Mouse (Mus musculus) liver (tissue): ENCODE data around the gene Pdlim1.

Experiments used
- DNase-seq: peaks from one replicate; pipeline ENCODE4 v3.0.0-alpha.2; 2020; ENCODE audit warnings: mixed read lengths

The Pdlim1 gene

DNA sequence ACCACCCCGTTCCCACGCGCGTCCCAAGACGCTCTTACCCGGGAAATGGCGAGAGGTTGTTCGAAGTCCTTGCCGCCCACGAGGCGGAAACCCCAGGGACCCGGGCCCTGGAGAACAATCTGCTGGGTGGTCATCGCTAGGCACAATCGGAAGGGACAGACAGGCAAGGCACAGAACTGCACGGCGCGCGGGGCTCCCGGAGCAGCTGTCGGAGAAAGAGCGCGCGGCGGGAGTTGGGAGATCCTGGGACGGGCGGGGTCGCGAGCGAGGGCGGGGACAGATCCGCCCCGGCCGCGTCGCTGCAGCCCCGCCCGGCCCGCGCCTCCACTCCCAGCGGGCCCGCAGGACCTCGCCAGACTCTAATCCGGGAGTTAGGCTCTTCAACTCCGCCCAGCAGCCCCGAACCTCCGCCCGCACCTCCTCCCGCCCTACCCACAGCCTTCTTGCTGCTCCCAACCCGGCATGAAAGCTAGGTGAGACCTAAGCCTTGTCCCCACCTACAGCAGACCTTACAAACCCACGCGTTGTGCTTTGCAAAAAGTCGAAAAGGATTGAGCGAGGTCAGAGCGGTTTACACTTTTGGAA lies at the start of gene Pdlim1:
Gene Pdlim1, minus strand, starts transcription at position 535 of the 585 bp plus-strand sequence.
- DNase-seq = peak; percentile 83

DNA sequence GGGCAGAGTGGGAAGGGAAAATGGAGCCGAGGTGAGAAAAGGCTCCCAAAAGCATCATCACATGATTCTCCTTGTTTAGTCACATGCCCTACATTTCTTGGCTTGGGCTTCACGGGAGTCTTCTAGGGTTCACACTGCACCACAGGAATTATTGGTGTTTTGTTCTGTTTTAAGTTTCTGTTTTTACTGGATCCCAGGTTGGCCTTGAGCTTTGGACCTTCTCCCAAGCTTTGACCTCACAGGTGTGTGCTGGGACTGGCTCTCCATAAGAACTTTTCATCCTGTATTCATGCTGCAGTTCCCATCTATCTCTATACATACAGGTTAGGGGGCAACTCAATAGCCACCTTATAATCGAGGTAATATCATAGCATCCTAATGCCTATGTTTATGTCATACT lies 47.6 kb upstream of the Pdlim1 start:
- no peak for DNase-seq

DNA sequence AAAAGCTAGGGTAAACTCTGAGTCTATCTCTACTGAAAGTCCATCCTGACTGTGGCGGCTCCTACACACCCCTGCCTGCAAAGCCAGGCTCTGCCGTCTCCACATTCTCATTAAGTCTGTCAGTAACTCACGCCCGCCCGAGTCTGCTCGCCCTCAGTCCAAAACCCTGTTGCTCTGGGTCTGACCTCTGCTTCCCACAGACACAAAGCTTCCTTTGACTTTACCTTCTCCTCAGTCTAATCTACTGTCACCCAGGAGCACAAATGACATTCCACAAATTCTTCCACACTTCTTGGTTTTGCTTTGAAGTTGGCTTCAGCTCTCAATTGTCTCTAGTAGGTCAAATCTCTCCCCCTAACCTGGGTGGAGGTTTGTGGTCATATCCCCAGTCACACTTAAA lies 46.9 kb upstream of the Pdlim1 start:
- no peak for DNase-seq

DNA sequence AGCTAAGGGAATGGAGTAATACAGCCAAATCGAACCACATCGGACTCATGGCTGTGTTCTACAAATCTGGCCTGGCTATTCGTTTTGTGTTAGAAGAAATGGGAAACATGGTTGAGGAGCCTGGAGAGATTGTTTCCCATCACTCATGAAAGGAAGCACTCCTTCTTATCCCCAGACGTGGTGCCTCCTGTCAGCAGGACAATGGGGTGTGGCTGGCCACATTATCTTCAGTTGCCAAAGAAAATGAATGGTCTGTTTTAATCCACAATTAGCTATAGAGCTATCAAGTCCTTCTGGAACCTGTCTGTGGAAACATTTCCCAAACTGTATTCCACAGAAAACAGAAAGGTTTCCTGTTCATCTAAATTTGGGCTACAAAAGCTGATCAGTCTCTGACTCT lies 45.4 kb upstream of the Pdlim1 start:
- no peak for DNase-seq

DNA sequence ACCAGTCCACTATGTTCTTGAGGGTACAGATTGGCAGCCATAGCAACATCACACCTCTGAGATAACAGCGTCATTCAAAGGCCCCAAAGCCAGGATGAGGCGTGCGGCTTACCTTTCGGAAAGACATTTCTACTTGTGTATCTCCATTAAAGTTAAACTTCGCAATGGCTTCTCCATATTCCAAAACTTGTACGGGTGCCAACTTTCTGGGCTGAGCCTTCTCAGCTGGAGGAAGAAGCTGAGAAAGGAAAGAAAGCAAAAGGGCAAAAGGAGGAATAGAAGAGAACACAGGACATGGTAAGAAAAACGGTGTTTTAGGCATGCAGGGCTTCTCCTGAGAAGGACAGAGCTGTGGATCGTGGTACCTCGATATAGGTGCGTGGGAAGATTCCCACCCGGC lies 42.6 kb upstream of the Pdlim1 start:
- no peak for DNase-seq

DNA sequence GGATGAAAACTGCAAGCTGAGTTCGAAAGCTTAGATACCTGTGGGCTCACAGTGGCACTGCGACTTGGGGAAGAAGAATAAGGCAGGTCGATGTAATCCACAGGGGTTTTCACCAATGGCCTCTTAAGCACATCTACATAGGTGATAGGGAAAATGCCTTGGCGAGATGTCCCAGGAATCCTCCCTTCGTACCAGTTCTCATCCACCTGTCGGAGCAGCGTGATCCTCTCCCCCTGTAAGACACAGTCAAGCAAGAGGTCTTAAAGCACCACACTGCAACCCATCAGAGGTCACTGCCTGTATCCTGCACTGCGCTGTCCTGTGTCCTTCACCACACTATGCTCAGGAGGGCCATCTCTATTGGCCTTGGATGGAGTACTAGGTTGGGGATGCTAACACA lies 40.0 kb upstream of the Pdlim1 start:
- no peak for DNase-seq

DNA sequence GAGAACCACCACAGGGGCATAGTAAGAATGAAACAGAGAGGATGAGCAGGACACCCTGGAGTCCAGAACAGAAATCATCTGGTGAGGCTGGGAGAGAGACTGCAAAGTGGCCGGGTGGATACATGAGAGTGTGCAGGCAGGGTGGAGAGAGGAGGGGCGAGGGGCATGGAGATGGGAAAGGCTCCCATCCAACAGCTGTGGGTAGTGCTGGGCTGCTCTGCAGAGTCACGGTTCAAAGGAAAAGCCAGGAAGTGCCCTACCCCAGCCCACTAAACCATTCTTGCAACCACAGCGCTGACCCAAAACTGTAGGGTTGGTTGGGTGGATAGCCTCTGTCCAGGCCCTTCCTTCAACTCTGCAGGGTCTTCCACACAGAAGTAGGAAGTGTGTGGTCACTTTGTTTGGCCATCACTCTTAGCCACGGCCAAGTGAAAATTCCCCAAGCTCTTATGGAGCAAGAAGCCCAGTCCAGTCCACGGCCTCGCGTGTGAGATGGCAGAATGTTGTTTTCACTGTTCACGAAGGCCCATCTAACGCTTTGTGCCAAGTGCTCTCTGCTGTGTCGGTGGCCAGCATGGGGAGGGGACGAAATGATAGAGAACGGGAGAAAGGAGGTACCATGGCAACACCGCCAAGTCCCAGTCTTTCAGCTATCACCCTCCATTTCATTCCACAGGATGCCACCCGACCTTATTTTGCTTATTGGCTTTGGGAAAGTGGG lies 38.9 kb upstream of the Pdlim1 start:
- DNase-seq = no peak

DNA sequence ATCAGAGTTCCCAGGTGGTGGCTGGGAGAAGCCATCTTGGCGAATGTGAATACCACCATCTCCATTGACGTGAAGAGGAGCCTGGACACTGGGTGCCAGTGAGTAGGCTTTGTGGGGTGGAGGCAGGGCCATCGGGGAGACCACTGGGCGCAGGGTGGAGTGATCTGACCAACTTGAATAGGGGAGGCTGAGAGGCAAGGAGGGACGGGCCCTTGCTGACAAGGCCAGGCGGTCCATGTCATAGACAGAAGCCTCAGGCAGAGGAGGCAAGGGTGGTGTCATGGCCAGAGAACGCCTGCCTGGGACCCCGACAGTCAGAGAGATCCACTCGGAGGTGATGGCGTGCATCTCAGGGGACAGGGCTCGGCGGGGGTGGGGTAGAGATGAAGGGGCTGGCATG lies 38.3 kb upstream of the Pdlim1 start:
- DNase-seq = no peak

DNA sequence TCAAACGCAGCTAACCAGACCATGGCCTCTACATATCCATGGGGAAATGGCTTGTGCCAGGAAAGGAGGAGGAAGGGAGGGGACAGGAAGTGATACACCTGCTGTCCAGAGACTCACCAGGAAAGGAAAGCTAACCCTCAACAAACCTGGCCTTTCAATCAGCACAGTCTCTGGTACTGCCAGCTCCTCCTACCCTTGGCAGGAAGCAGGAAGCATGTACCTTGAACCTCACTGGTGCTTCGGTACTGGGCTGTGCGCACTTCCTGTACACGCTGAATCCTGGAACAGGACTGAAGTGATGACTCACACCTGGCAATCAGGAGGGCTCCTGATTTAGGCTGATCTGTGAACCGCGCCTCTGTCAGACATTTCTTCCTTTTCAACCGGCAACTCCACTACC lies 35.9 kb upstream of the Pdlim1 start:
- DNase-seq = no peak

DNA sequence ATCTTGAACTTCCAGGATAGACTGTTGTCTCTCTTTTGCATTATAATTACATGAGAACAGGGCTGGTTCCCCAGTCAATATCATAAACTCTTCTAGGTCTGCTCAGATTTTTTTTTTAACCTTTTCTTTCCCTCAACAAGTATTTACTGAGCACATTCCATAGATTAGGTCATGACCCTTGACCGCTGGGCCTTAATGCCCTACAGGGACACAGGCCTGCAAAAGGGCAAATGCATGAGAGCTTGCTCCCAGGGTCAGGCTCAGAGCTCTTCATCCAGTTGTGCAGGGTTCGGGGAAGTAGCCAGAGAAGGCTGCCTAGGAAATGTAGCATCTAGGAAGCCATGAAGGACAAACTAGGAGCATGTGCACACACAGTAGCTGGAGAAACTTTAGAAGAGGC lies 35.0 kb upstream of the Pdlim1 start:
- no peak for DNase-seq

DNA sequence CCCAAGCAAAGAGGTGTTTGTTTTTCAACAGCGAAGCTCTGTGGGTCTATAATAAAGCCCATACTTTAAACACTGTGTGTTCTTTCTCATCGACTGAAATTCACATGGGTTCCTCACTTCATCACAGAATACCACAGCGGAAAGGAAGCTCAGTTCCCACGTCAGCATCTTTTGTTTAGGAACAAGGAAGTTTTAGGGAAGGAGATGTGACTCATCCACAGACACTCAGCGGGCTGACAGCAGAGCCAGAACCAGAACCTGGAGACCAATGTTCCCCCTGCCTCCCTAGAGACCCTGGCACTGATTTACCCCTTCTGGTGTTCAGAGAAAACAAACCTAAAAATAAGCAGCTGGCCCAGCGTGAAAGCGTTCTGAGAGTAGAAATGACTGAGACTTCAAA lies 33.8 kb upstream of the Pdlim1 start:
- no peak for DNase-seq

DNA sequence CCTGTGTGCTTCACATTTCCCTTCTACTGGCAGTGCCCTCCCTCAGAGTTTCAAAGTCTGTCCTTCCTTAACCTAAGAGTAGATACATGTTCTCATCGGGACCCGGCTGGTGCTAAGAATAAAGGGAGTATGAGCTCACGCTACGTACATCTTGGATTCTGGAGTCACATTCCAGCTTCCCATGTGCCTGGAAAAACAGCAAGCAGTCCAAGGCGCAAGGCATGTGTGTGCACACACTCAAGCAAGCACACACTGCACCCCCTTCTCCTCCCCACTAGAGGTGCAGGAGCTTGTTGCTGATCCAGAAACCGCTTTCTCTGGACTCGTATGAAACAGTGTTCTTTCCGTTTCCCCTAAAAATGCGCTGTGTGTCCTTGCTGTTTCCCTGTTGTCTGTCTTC lies 31.3 kb upstream of the Pdlim1 start:
- no peak for DNase-seq

DNA sequence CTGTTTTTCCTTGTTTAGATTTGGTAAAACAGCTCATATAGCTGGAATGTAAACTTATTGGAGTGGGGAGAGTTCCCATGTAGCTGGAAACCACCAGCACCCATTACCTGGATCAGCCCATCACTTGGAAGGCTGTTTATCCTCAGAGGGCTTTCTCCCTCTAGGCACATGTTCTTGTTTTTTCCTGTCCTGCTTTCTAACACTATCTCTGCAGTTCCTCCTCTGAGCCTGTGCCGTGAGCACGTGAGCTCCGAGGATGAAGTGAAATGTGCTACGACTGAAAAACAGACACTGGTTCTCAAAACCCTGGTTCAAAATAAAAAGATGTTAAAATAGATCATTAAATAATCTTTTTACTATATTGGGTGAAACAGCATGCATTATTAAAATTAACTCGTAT lies 30.8 kb upstream of the Pdlim1 start:
- no peak for DNase-seq

DNA sequence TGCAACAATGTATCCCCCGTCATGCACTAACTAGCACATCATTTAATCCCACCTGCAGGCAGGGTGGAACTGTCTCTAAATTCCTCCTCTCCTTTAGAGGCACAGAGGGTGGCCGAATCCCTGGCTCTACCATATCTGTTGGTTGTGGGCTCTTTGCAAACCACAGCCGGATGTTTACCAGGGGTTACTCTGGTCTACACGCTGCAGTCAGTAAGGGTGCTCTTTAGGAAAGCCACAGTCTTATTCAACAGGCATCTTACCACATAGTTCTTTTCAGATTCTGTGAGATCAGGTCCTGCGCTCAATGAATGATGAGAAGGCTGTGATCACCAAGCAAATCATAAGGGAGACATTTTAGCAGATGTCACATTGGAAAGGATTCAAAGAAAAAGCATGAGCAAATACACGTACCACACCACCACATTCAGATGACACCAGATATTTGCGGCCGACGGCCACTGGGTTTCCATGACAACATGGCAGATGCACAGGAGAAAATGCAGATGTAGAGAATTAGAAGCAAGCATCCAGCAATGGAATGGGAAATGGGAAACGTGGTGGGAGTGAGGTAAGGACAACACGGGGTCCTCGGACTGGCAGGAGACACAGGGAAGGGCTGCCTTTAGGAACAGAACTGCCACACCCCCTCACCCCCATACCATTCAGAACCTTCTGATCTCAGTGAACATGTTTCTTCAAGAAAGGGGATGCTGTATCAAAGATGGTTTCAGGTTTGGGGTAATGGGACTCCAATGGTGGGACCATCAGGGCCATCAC lies 28.5 kb upstream of the Pdlim1 start:
- DNase-seq = no peak

DNA sequence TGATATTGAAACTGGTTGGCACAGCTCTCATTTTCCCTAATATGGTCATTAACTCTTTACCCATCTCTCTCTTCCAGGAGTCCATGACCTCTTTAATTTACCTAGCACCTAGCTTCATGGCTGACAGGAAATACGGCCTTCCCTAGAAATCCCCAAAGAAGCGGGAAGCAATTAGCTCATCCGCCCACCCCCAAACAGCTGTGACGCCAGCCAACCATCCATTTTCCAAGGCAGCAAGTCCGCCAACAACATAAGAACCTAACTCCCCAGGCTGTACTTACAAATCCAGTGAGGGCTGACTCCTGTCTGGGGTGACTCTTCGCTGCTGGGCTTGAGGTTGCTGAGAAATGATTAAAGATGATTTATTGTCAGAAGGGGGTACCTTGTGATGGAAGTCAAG lies 27.5 kb upstream of the Pdlim1 start:
- no peak for DNase-seq

DNA sequence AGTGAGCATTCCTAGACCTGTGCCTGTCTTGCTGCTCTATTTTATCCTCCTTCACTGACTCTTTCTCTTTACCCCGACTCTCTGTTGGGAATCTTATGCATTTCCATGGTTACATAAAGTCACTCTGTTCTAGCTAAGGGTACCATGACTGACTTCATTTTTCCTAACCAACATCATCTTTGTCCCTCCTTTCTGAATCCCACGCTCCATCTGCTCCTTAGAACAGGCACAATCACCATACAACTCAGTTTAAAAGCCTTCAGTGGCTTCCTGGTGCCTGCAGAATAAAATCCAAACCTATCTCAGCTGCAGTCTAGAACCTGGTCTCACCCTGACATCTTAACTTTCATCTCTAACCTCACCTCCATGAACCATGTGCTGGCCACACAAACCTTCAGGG lies 26.9 kb upstream of the Pdlim1 start:
- no peak for DNase-seq

DNA sequence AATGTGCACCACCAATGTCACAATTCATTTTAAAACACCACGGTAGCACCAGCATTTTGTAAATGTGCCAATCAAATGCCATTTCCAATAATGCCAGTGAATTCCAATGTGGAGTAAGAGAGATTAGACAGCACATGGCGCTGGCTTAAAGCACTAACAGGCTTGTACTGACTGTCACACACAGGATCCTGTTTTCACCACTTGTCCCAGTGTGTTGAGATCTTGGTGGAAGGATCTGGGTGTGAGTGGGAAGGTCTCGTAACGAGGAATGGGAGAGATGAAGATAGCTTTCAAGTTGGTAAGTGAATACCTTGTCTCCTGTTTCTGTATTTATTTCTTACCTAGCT lies 26.1 kb upstream of the Pdlim1 start:
- no peak for DNase-seq

DNA sequence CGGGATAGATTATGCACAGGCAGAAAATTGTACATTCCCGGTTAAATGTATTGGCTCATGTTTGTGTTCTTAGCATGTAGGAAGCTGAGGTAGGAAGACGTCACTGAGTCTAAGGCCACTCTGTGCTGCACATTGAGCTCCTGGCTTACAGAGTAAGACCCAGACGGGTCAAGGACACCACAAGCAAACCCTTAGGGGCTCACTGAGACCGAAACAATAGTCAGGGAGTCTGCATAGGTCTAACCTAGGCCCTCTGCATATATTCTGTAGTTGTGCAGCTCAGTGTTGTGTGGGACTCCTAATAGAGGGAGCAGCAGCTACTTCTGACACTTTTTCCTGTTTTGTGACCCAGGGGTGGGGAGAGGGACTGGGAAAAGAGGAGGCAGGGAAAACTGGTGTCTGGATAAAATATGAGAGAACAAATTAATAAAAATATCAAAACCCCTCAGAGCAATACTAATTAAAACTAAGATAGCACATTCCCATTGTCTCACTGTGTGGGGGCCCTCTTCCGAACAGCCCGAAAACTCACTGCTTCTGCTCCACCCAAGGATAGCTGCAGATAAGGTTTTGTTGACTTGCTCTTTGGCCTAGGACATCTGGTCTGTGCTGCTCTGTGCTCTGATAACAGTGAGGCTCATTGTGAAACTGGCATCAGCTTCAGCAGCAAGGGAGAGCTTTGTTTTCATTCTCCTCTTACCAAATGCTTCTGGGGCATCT lies 25.6 kb upstream of the Pdlim1 start:
- peak; percentile 69 for DNase-seq

DNA sequence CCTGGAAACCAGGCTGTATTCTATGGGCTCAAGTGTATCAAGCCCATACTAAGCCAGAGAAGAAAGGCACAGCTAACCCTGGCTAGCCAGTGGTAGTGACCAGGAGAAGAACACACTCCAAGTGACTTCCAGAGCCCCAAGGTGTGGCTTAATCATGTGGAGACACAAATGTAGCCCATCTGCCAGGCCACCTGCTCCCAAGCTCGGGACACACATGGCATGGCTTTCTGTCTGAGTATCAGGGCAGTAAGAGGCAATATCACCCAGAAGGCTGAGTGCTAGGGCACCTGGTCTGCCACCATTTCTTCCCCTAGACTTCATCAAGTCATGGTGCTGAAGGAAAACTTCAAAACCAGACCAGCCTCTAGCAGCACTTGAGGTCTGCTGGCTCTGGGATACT lies 22.6 kb upstream of the Pdlim1 start:
- DNase-seq = no peak

DNA sequence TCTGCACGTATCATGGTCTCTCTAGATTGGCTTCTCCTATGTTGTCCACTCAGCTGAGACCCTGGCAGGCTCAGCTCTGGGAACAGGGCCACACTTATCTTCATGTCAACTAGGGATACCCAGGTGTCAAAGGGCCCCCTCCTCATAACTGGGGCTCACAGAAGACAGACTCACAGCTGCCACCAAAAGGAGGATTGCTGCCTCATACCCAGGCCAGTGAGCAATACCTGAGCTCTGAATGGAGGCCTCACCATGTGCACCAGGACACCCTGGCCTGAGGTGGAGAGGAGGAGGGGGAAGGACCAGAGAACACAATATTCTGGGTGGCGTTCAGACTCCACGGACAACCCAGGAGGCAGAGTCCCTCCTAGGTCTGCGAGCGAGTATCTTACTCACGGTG lies 22.1 kb upstream of the Pdlim1 start:
- DNase-seq = no peak

DNA sequence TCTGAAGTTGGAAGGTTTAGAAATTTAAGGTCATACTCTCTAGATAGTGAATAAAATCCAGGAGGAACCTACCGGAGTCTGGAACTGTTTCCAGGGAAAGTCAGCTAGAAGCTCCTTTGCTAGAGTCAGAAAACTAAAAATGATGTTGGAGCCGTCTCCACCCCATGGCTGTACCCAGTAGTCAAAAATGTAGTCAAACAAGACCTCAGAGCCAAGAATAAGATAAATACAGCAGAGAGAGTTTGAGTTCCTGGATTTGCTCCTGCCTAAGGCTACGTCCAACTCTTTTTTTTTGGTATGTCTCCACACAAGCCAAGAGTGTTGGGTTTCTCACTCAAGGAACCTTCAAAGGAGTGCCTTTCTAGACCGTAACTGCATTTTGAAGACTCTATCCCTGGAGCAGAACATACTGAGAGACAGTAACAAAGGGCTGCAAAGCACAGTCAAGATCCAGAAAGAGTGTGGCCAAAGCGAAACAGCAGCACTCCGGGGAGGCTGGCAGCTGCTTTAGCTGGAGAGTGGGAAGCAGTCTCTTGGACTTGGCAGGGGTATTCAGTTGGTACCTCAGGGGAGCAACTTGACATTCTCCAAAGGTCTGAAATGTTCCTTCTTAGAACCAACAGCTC lies 18.6 kb upstream of the Pdlim1 start:
- no peak for DNase-seq

DNA sequence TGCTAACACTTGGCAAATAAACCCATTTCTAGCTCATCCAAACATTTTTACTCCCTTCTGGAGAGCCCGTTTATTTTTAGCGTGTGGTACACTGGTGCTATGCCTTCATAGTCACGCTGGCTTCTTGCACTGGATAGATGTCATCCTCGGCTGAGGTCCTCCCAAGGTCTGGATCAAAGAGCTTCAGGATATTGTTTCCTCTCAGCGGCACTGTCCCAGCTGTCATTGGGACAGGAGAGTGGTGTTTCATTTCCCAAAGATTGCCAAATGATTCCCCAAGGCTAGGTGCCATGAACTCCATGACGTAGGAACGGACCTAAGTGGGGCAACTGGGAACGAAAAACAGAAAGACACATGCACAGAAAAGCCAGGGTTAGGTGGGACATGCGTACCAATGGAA lies 16.8 kb upstream of the Pdlim1 start:
- no peak for DNase-seq

DNA sequence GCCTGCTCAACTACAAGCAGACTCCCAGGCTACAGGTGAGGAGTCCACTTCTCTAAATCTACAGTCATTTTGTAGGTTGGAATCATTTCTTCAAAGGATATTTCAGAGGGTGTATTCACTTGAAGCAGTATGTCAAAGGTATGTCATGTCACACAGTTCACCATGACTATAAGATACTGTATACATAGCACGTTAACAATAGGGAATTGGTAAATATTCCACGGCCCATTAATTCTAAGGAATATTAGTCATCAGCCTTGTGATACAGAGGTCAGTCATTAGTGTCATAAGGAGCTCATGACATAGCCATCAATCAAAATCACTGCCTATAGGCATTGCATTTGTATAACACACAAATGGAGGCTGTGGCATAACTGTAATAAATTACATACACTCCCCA lies 13.1 kb upstream of the Pdlim1 start:
- no peak for DNase-seq
